Mouse (Mus musculus) inflammation-experienced regulatory T-cells (primary cell): ENCODE results near the gene Cldn7. TPM values are rescaled to one million over a fixed set of nuclear protein-coding genes. Genes with fewer than 3 reads are reported as not detected.

Source experiments
- polyA plus RNA-seq, 2 experiments: library from polyadenylated mRNA; unstranded; fragments of 100-300 nt; shearing (Covaris generic); gene quantifications; one replicate each; pipeline ENCODE4 v1.2.1; 2017

The Cldn7 gene
- 1 to 10 TPM in 1 of 2 experiments, under 1 TPM in 1; 0.81 to 1.2 TPM for polyA plus RNA-seq

GRCm38 (mm10) chr11:69964650-69965270, at the start of gene Cldn7:
TSS of gene Cldn7 (plus strand) at chr11:69964779.

GRCm38 (mm10) chr11:69921114-69922011, 43.2 kb upstream of the Cldn7 start, which contains the start of gene Eif5a:
TSS of gene Eif5a (minus strand) at chr11:69921958.

DNA sequence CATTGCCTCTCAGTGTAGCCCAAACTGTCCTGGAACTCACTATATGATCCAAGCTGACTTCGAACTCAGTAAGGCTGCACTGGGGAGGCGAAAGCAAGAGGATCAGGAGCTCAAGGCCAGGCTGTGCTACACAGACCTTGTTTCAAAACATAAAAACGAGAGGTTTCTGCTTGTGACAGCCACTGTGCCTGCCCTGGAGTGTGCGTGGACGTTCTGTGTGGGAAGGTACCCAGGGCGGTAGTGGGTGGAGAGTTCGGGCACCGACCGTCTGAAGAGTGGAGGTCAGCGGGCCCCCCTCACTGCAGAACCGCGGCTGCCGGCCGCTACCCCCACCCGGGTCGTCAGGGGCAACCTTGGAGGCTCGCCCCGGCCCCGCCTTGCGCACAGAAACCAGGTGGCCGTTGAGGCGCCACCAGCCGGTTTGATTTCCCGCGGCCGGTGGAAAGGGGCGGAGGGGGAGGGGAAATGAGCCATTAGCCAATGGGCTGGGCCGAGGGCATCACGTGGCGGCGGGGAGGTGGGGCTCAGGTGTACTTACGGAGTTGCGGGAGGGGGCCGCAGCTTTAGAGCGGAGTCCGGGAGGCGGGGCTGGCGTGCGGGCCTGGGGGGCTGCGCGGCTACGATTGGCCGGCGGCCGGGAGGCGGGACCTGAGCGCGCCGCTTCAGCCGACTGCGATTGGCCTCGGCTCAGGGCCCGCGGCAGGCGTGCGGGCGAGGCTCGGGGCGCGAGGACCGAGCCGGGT, 29.3 kb upstream of the Cldn7 start, which contains the start of gene Ybx2:
Ybx2 (plus strand) TSS at position 660 of the 743 bp plus-strand sequence.

GRCm38 (mm10) chr11:69948066-69948762, 16.4 kb upstream of the Cldn7 start, which contains the start of gene Slc2a4:
TSS of gene Slc2a4 (minus strand) at chr11:69948188.

GRCm38 (mm10) chr11:69981141-69981762, 16.7 kb downstream of the Cldn7 start, which contains the start of gene Ctdnep1:
TSS of gene Ctdnep1 (plus strand) at chr11:69981156.

DNA sequence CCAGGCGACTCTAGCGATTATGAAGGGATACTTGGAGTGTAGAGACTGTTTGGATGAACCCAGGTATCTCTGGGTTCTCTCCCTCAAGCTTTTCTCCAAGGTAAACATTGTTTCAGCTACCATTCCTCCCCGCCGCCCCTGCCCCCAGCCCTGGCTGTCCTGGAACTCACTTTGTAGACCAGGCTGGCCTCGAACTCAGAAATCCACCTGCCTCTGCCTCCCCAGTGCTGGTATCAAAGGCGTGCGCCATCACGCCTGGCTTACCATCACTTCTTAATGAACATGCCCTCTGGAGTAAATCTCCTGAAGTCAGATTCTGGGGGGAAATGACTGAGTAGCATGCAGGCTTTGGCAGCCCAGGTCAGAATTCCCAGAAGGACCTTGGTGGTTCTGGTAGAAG, 17.6 kb downstream of the Cldn7 start, which contains the start of gene Elp5:
Elp5 (minus strand) TSS at position 293 of the 400 bp plus-strand sequence.

DNA sequence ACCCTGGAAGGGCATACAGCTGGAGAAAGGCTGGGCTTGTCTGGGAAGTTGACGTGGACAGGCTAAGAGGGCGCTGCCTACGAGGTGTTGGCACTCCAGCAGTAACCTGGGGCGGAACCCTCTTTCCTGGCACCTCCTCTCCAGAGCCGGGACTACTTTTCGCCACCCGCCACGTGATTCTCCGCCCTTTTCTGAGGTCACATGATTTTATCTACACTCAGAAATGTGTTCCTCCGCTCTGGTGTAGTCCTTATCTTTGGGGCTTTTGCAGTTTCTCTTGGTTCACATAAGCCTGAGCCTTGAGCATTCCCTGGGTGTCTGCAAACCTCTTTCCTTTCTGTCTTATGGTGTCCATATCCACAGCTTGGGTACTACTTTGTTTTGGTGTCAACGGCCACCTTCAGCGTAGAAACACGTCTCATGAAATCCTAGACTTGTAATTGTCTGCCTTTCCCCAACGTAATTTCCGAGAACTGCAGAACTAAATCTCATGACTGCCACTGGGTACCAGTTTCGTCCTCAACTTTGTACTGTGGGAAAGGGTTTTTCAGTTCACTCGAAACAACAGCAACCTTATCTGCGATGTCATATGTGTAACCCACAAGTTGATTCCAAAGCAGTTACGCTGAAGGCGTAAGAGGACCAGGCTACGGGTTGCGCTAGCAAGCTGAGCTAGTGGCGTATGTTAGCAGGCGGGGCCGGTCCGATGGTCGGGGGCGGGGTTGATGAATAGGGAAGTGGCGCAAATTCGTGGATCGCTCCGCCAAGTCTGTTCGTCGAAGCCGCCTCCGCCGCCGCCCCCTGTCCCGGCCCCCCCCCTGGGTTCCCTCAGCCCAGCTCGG, 26.5 kb downstream of the Cldn7 start, which contains the start of gene Gabarap:
Gabarap (plus strand) TSS at position 294 of the 842 bp plus-strand sequence.

GRCm38 (mm10) chr11:69995391-69995960, 30.9 kb downstream of the Cldn7 start, which contains the start of gene Phf23:
TSS of gene Phf23 (plus strand) at chr11:69995777.

GRCm38 (mm10) chr11:70000396-70000898, 35.9 kb downstream of the Cldn7 start, which contains the start of gene Dvl2:
TSS of gene Dvl2 (plus strand) at chr11:70000595.

DNA sequence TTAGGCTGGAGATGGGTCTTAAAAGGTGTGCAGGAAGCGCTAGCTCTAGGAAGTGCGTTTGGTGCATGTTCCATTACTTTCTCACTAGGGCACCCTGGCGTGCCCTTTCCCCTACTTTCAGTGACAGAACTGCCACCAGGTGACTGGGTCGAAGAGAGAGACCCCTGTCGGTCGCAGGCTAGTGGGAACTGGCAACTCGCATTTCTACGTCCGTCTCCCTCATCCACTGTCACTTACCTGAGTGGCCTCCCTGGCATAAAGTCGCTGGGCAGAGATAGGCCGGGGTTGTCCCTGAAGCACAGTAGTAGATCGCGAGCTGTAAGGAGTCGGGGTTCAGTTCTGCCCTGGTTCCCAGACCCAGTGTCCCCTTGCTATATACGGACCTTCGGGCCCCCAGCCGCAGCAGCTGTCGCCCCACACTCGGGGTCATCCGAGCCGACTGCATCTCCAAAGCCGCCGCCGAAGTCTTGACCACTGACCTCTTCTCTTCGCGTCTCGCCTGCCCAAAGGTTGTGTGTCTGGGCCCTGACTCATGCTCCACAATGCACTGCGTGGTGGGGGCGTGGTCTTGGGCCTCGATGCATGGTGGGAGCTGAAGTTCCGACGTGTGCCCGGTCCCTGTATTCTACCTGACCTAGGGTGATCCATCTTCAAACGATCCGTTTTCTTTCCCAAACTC, 50.4 kb downstream of the Cldn7 start, which contains the start of gene Acadvl:
Acadvl (minus strand) TSS at position 532 of the 679 bp plus-strand sequence.

DNA sequence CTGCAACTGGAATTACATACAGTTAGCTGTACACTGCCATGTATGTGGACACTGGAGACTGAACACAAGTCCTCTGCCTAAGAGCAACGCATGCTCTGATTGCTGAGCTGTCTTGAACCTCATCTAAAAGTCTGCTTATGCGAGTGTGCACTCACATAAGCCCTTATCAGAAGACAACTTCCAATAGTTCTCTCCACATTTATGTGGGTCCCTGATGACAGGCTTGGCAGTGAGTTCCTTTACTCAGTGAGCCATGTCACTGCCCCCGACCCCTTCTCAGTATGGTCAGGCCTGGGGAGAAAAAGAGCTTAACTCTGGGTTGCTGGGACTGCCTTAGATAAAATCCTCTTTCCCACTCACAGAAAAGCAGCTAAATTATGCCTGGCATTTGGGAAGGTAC, 52.1 kb downstream of the Cldn7 start, which contains the start of gene Dlg4:
Dlg4 (plus strand) TSS at position 274 of the 400 bp plus-strand sequence.

Other genes with a start within 250 kb of the Cldn7 start
- 10 to 100 TPM; 43.7 to 44.7 TPM for gene Polr2a, start 206.1 kb upstream of the Cldn7 start, polyA plus RNA-seq
- gene Slc35g3, start 202.8 kb upstream of the Cldn7 start, polyA plus RNA-seq = 1 to 10 TPM in 1 of 2 experiments, under 1 TPM in 1; 0.29 to 1.3 TPM
- gene Zbtb4, start 198.9 kb upstream of the Cldn7 start, polyA plus RNA-seq = 1 to 10 TPM; 3.8 to 5.3 TPM
- gene Chrnb1, start 168.8 kb upstream of the Cldn7 start, polyA plus RNA-seq = 1 to 10 TPM in 1 of 2 experiments, under 1 TPM in 1; 0.13 to 4.3 TPM
- not detected for gene Fgf11, start 162.9 kb upstream of the Cldn7 start, polyA plus RNA-seq
- gene Tmem102, start 159.2 kb upstream of the Cldn7 start, polyA plus RNA-seq = not detected
- gene Gm39566, start 149.5 kb upstream of the Cldn7 start, polyA plus RNA-seq = under 1 TPM in 1 of 2 experiments, not detected in 1; 0.39 TPM
- not detected for gene Spem2, start 146.3 kb upstream of the Cldn7 start, polyA plus RNA-seq
- gene Spem1, start 142.6 kb upstream of the Cldn7 start, polyA plus RNA-seq = 1 to 10 TPM in 1 of 2 experiments, not detected in 1; 2.1 TPM
- under 1 TPM; 0.26 to 0.83 TPM for gene Nlgn2, start 127.0 kb upstream of the Cldn7 start, polyA plus RNA-seq
- gene Tmem256, start 126.3 kb upstream of the Cldn7 start, polyA plus RNA-seq = 10 to 100 TPM; 64.6 to 89.9 TPM
- gene Plscr3, start 118.4 kb upstream of the Cldn7 start, polyA plus RNA-seq = 10 to 100 TPM; 15.4 to 18.5 TPM
- under 1 TPM; 0.08 to 0.72 TPM for gene Tnk1, start 106.0 kb upstream of the Cldn7 start, polyA plus RNA-seq
- under 1 TPM in 1 of 2 experiments, not detected in 1; 0.93 TPM for gene Tmem95, start 86.8 kb upstream of the Cldn7 start, polyA plus RNA-seq
- gene Kctd11, start 83.4 kb upstream of the Cldn7 start, polyA plus RNA-seq = 1 to 10 TPM; 1.3 TPM
- gene Acap1, start 69.2 kb upstream of the Cldn7 start, polyA plus RNA-seq = 100 to 1,000 TPM; 503 to 589 TPM
- gene 2810408A11Rik, start 63.8 kb upstream of the Cldn7 start, polyA plus RNA-seq = 1 to 10 TPM; 3.6 to 4.8 TPM
- gene Neurl4, start 63.7 kb upstream of the Cldn7 start, polyA plus RNA-seq = 10 to 100 TPM in 1 of 2 experiments, 1 to 10 TPM in 1; 6.4 to 11.6 TPM
- 100 to 1,000 TPM; 175 to 265 TPM for gene Gps2, start 50.9 kb upstream of the Cldn7 start, polyA plus RNA-seq
- gene Eif5a, start 42.8 kb upstream of the Cldn7 start, polyA plus RNA-seq = 1,000 to 10,000 TPM; 1,144 to 1,177 TPM
- gene Ybx2, start 29.0 kb upstream of the Cldn7 start, polyA plus RNA-seq = not detected
- 1 to 10 TPM in 1 of 2 experiments, not detected in 1; 1.5 TPM for gene Slc2a4, start 16.6 kb upstream of the Cldn7 start, polyA plus RNA-seq
- gene Ctdnep1, start 16.4 kb downstream of the Cldn7 start, polyA plus RNA-seq = 10 to 100 TPM; 39.1 to 74.9 TPM
- gene Elp5, start 17.7 kb downstream of the Cldn7 start, polyA plus RNA-seq = 10 to 100 TPM; 63.7 to 67.7 TPM
- gene Gabarap, start 26.4 kb downstream of the Cldn7 start, polyA plus RNA-seq = 100 to 1,000 TPM; 391 to 427 TPM
- gene Phf23, start 31.0 kb downstream of the Cldn7 start, polyA plus RNA-seq = 10 to 100 TPM; 85.5 to 94.7 TPM
- 10 to 100 TPM; 26.6 to 46.3 TPM for gene Dvl2, start 35.8 kb downstream of the Cldn7 start, polyA plus RNA-seq
- gene Acadvl, start 50.6 kb downstream of the Cldn7 start, polyA plus RNA-seq = 100 to 1,000 TPM in 1 of 2 experiments, 10 to 100 TPM in 1; 97.3 to 113 TPM
- gene Dlg4, start 52.2 kb downstream of the Cldn7 start, polyA plus RNA-seq = 10 to 100 TPM in 1 of 2 experiments, 1 to 10 TPM in 1; 9.1 to 10.5 TPM
- gene Asgr1, start 89.3 kb downstream of the Cldn7 start, polyA plus RNA-seq = not detected
- gene Asgr2, start 127.9 kb downstream of the Cldn7 start, polyA plus RNA-seq = not detected
- under 1 TPM in 1 of 2 experiments, not detected in 1; 0.23 TPM for gene Mgl2, start 165.6 kb downstream of the Cldn7 start, polyA plus RNA-seq
- 1 to 10 TPM in 1 of 2 experiments, not detected in 1; 1.6 TPM for gene Clec10a, start 191.4 kb downstream of the Cldn7 start, polyA plus RNA-seq
- 1 to 10 TPM in 1 of 2 experiments, under 1 TPM in 1; 0.88 to 1.1 TPM for gene Slc16a11, start 248.0 kb downstream of the Cldn7 start, polyA plus RNA-seq